Mouse (Mus musculus) gonadal fat pad, adult 2 months (tissue): Measurements from ENCODE around the gene Rnf113a2. TPM values are rescaled to one million over a fixed set of nuclear protein-coding genes. Genes with fewer than 3 reads are reported as not detected.
A peak's percentile ranks its signal among the peaks of the same experiment; 100 is the strongest.

Source experiments
- DNase-seq: peaks from one replicate; pipeline ENCODE4 v3.0.0-alpha.2; 2012; ENCODE audit warnings: low read depth
- polyA plus RNA-seq: library from polyadenylated mRNA; depleted of rRNA; stranded (reverse); fragments of >200 nt; gene quantifications from 2 replicates; pipeline ENCODE4 v1.2.3, GENCODE M21; 2012; rRNA removed

Gene Rnf113a2
- 7.6 and 10.6 TPM in 2 replicates for polyA plus RNA-seq

DNA sequence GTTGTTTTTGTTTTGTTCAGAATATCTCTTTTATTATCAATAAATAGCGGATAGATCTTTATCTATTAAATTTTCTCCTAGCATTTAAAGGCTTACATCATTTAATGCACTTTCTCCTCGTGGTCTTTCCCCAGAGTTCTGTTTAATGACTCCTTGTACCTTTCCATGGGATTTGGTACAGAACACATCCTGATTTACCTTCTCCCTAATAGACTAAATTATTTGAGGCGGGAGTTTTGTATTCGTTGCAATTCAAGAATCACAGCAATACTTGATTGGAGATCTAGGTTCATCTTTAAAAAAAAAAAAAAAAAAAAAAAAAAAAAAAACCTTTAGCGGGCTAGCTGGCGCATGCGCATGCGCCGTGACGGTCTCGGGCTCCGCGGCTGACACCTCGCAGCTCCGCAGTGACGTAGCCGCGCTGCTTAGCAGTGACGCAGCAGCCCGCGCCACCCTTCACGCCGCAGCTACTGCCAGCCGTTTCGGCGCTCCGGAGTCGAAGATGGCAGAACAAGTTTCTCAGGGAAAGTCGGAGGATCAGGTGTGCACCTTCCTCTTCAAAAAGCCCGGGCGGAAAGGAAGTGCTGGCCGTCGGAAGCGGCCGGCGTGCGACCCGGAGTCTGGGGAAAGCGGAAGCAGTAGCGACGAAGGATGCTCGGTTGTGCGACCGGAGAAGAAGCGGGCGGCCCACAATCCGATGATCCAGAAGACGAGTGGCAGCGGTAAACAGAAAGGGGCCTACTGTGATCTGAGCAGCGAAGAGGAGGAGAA lies at the start of gene Rnf113a2:
Gene Rnf113a2, plus strand, starts transcription at position 363 of the 771 bp plus-strand sequence.
- no peak for DNase-seq

DNA sequence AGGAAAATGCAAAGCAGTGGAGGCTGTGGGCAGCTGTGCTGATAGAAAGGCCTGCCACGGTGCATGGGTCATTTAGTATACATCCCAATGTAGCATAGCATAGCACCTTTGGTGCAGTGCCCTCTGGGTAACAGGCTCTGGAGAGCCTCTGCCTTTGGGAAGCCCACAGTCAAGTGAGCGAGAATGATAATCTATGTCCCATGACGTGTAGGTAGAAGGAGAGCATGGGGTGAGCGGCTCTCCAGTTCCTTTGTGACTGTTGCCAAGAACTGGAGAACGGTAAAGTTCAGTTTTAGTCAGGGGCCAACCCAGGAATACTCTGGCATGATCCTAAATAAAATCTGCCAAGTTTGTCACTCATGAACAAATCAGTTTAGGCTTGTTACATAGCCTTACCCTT lies 45.3 kb upstream of the Rnf113a2 start:
- DNase-seq = no peak

DNA sequence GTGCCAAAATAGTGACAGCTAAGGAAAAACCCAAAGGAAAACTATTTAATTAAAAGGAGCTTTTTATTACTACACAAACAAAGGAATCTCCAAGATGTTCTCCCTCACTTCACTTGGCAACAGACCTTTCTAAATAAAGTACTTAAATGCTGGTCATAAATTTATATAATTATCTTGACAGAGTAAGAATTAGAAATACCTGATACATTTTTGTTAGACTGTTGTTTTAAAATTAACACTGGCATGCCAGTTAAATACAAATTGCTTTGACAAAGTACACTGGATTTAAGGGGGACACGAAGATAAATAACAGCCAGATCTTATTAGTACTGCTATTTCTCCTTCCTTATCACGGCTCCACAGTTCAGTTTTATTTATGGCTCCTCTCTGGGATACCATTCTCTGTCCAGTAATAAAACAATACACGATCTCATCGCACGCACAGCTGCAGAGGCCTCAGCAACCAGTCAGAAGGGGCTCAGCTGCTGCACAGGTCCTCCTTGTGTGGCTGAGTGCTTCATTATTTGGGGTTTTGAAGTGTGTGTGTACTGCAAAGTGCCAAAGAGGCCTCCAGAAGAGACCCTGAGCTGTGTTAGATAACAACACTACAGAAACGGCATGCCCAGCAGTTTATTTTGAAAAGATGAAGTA lies 43.0 kb upstream of the Rnf113a2 start:
- no peak for DNase-seq

DNA sequence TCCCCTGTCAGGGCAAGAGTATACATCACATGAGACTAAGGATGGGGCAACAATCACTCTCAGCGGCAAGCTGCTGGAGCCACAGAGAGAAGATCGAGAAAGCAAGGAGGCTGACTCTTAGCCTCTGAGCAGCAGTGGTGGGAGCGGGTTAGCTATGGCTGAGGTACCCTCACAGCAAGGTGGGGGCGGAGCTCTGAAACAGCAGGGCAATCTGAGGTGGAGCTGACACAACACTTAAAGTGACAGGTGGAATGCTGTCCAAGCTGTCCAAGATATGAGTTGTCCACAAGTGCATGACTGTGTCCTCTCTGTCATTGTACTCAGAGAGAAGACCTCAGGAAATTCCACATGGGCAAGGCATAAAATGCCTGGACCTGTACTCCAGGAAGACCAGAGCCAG lies 34.6 kb upstream of the Rnf113a2 start:
- no peak for DNase-seq

DNA sequence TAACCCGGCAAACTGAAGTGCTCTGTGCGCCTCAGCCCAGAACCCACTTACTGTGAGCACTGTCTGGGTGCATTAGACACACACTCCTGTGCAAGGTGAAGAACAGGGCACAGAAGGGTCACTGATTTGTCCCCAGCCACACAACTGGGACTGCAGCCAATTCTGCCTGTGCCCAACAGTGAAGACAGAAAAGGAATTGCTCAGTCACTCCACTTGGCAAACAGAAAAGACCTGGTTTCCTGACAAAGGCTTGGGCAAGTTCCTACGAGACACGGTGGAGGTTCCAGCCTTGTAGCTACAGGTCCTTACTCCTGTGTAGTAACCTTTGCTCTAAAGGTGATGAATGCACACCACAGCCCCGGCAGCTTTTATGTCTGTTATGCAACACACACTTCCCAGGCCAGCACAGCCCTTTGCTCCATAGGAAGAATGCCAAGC lies 32.3 kb upstream of the Rnf113a2 start:
- DNase-seq = peak; percentile 99

- no peak for DNase-seq
Observed at GRCm38 (mm10) chr12:84385408-84385807, 31.6 kb upstream of the Rnf113a2 start.

DNA sequence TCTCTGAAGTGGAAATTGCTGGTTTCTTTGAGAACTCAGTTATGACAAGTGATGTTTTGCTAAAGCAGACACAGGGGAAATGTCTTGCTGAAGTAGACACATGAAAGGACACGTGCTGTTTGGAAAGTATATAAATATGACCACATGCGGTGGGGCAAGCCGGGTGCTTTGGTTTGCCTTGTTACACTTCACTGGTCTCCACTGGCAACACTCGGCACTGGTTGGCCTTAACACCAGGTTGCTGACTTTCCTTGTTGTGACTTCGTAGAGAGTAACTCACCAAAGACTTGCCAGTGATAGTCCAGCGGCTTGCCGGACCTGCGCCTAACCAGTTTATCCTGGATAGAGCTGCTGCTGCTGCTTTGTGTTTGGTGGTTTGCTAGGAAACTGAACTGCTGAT lies 28.9 kb upstream of the Rnf113a2 start:
- no peak for DNase-seq

- DNase-seq = no peak
Observed at GRCm38 (mm10) chr12:84388774-84389400, 28.1 kb upstream of the Rnf113a2 start.

DNA sequence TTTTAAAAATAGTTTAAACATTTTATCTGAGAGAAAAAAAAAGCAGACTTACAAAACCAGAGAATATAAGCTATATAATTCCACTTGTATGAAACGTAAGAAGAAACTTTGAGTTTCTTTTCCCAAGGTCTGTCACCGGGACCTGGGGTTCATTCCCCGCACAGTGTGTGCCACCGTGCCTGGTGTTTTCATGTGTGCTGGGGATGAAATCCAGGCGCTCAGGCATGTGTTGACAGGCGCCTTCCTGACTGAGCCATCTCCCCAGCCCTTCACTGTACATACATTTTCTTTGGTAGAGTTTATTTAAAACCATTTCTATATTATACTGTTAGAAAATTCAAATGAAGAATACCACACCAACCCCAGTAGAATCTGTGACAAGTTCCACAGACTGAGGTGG lies 26.7 kb upstream of the Rnf113a2 start:
- no peak for DNase-seq

DNA sequence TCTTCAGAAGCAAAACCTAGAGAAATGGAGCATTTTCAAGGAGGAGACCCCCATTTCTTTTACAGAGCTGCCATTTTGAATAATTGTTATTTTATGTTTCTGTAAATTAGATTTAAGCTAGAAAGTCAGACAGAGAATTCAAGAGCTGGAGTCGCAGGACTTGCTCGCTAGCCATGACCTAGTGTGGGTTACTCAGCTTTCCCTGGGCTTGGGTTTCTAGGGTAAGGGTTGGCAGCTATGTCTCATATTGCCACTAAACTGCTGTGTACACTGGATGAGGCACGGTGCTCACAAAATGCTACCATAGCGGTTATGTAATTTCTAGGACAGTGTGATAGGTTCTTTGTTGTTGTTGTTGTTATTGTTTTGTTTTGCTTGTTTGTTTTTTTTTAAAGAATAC lies 24.3 kb upstream of the Rnf113a2 start:
- no peak for DNase-seq

DNA sequence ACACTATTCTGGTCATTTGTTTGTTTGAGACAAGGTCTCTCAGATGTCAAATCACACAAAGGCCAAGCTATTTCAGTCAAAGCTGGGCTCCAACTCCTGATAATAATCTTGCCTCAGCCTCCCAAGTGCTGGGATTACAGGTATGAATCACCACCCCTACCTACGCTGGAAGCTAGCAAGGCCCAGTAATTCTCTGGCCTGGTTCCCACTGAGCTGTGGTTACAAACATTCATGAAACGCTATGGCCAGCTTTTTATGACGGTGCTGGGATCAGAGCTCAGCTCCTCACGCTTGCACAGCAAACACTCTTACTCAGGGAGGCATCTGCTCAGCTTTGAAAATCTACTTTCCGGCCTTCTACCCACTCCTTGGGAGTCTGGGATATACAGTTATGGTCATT lies 23.1 kb upstream of the Rnf113a2 start:
- DNase-seq = no peak

DNA sequence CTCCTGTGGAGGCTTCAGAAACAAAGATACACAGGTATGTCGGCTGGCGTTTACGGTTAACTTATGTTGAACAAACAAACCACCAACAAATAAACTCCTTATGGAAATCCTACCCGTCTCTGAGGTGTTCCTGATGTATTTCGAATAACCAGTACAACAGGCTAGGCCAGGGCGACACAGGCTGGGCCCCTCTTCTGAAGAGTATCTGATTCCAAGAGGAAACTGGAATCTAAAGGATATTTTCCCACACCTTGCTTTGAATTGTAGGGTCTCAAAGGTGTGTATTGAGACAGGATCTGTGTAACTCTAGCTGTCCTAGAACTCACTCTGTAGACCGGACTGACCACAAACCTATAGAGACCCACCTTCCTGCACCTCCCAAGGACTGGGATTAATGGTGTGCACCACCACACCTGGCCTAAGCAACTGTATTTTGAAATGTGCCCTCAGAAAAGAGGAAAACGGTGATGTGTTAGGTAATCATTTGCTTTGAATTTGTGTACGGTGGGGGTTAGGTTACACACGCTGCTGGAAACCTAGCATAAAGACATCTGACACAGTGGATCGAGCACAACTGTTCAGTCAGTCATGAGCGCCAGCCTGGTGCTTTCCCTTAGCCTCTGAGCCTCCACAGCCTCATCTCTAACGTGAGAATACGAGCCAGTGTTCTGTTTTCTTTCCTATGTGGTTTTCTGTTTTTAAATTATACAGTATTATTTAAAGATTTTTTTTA lies 19.9 kb upstream of the Rnf113a2 start:
- no peak for DNase-seq

DNA sequence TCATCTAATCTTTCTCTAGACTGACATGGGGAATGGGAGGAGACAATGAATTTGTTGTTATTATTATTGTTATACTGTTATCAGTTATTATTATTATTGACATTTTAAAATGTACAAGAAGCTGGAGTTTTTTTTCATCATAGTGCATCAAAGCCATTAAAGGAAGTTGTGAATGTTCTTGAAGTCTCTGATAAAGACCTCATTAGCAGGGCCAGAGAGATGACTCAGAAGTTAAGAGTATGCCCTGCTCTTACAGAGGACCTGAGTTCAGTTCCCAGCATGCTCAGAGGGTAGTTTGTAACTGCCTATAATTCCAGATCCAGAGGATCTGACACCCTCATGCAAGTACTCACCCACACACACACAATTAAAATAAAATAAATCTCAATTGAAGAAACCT lies 19.3 kb upstream of the Rnf113a2 start:
- DNase-seq = no peak

- DNase-seq = no peak
Observed at GRCm38 (mm10) chr12:84398629-84399028, 18.4 kb upstream of the Rnf113a2 start.

DNA sequence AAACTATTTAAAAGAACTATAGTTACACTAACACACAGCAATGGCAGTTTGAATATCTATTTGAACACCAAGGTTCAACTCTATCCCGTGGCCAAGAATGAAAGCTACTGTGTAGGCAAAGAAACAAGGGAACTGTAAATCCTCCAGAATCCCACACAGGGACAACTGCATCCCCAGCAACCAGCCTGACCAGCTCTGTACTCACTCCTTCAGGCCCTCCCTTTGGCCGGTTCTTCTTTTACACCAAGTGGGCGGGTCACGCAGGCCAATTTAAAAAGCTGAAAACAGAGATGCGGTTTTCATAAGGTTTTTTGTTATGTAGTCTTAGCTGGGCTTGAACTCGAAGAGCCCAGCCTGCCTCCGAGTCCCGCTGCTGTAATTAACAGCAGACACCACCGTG lies 17.9 kb upstream of the Rnf113a2 start:
- DNase-seq = no peak

GRCm38 (mm10) chr12:84399663-84400062 lies 17.3 kb upstream of the Rnf113a2 start:
- no peak for DNase-seq

- DNase-seq = no peak
Observed at GRCm38 (mm10) chr12:84400068-84400467, 16.9 kb upstream of the Rnf113a2 start.

- DNase-seq = no peak
Observed at GRCm38 (mm10) chr12:84400653-84401052, 16.3 kb upstream of the Rnf113a2 start.

DNA sequence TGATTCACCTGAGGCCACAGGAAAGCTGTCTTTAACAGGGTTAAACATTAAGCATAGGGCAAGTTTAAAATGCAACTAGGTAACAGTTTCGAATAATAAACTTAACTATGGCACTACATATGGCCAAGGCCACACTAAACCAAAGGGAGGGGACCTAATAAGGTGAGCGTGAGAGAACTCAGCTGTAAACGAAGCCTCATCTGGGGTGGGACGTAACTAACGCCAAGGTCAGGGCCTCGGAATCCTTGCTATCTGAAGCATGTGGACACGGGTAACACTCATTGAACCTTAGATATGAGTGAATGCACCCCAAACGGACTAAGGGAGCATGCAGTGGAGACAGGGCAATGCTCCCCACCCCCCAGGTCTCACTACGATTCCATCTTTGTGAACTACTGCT lies 14.1 kb upstream of the Rnf113a2 start:
- no peak for DNase-seq

DNA sequence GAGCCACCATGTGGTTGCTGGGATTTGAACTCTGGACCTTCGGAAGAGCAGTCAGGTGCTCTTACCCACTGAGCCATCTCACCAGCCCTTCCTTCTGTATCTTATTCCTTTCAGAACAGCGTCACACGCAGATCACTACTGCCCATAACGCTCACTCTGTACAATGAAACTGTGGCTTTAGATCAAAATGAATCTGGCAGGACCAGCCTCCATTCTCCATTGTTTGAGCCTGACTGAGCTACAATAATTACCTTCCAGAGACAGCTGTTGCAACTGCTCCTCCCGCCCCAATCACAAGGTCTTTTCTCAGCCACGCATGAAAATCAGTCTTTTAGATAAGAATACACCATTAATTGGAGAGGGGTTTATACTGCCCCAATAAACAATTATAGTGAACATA lies 12.5 kb upstream of the Rnf113a2 start:
- no peak for DNase-seq

DNA sequence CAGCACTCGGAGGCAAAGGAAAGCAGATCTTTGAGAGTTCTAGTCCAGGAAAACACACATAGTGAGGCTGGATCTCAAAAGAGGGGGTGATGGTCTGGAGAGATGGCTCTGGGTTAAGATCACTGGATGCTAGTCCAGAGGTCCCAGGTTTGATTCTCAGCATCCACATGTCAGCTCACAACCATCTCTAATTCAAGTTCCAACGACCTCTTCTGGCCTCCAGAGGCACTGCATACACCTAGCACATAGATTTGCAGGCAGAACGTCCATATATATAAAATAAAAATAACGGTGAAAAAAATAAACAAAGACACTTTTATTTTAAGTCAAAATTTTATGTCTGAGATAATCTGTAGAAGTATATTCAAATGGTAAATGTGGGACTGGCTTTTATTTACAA lies 9.7 kb upstream of the Rnf113a2 start:
- no peak for DNase-seq
